9 mouse cellular contexts compared by ENCODE assay signal in the genomic region with DNA sequence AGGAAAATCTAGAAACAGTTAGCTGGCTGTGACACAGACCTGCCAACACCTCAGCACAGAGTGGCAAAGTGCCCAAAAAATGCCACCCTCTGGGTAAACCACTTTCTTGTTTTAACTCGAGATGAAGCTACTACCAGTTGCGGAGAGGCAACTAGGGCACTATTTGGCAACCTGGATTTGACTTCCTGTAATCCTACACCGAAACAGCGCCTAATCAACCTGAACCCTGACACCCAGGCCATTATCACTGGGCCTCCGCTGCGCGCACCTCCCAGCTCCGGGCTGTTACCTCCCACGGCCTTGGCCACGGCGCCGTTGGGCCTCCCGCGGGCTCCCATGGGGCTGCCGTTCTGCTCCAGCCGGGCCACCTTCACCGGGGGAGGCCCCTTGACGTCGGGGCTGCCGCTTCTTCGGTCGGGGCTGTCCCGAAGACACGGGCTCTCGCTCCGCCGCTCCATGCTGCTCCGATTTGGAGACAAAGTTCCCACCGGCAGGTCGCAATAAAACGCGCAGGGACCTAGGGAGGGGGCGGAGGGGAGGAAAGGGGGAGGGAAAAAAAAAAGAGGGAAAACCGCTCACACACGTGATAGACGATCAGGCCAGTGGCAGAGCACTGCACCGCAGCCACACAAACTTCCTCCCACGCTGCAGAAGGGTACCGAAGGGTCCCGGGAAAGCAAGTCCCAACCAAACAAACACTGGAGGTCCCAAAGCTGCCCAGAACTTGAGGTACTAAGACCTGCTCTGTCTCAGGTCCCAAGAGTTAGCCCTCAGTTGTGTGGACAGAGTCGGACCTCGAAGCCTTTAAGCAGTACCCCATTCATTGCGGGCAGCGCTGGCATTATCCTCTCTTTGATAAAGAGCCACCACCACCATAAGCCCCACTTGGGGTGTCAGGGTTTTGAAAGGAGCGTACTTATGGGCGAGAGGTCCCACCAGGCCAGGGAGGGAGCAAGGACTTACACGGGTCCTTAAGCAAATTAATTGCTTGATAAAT. TPM values are rescaled to one million over a fixed set of nuclear protein-coding genes. Genes with fewer than 3 reads are reported as not detected.
DNase-seq lines count a peak whose midpoint lies in the region; TF ChIP-seq lines count a peak whose summit lies in the region.
"Had no signal": no experiment of that assay in that cellular context is flagged by ENCODE, and none has a peak within 500 bp of the region (broad histone marks: within the 10 kb centered on the region; RNA-seq: fewer than 3 reads in every experiment).

No protein-coding gene starts in this region.

- H3K36me3 ChIP-seq in midbrain, embryonic 10.5 days: no peaks in the 10 kb centered on the region

- 1% methylated on average over 47 of the region's 47 CpGs for WGBS in midbrain, embryonic 10.5 days

- DNase-seq in right cerebral cortex, postnatal 10 days (ENCODE audit: low spot score in 2 of 2): peak; percentile 58 to 66
- DNase-seq in right cerebral cortex, postnatal 36 days (ENCODE audit: low spot score in 2 of 2): no peak
- peak; percentile 66 for DNase-seq in kidney, adult 11 months
- peak; percentile 38 for DNase-seq in midbrain, embryonic 10.5 days (ENCODE audit: low spot score)
- DNase-seq in Muller cell, postnatal 12 days (ENCODE audit: inconsistent ontology term): no peak
- DNase-seq in ovary, adult 18-20 months (ENCODE audit: low spot score): no peak
- DNase-seq in natural killer cell, adult 2 months (ENCODE audit: low spot score in 2 of 2): no peak

- TF ChIP-seq CTCF in embryonic fibroblast, embryonic 13.5 days (IDR thresholded peaks at IDR 0.05; ENCODE audit: borderline replicate concordance, insufficient read depth, low read length): no peak

- no peaks in the 10 kb centered on the region for H3K4me1 ChIP-seq in embryonic fibroblast, embryonic 13.5 days (ENCODE audit: control insufficient read depth, insufficient read depth, low read length)
- peaks cover 37% of the 10 kb centered on the region for H3K4me1 ChIP-seq in midbrain, embryonic 10.5 days

- H3K4me3 ChIP-seq in embryonic fibroblast, embryonic 13.5 days (ENCODE audit: insufficient read depth, low read length): peak overlapping the region; percentile 14
- peak overlapping the region; percentile 88 for H3K4me3 ChIP-seq in midbrain, embryonic 10.5 days
- H3K4me3 ChIP-seq: megakaryocyte, embryonic 14.5 days had no signal

- H3K27me3 ChIP-seq in midbrain, embryonic 10.5 days (ENCODE audit: low read depth, poor library complexity, severe bottlenecking): peaks cover 69% of the 10 kb centered on the region

- no peak for TF ChIP-seq POLR2A in embryonic fibroblast, embryonic 13.5 days (IDR thresholded peaks at IDR 0.05; ENCODE audit: low read depth, low read length)

- H3K9me3 ChIP-seq in midbrain, embryonic 10.5 days (replicated peaks): no peaks in the 10 kb centered on the region
- H3K9me3 ChIP-seq: megakaryocyte, embryonic 14.5 days had no signal

- no peak overlapping the region for H3K27ac ChIP-seq in embryonic fibroblast, embryonic 13.5 days (ENCODE audit: insufficient read depth, low read length)
- no peak overlapping the region for H3K27ac ChIP-seq in midbrain, embryonic 10.5 days (replicated peaks)

RNA-seq across cellular contexts. Expression of a gene that starts 8.8 kb away (rescaled TPM):
- polyA plus RNA-seq in embryonic fibroblast, embryonic 13.5 days (2011; ENCODE audit: insufficient read length, low read depth, missing spikeins): 5.3 and 5.4 TPM in 2 replicates
- 0.81 and 1.1 TPM in 2 replicates for polyA plus RNA-seq in midbrain, embryonic 10.5 days (2016; fragmentation: Nextera tagmentation; extraction: Ambion mirVana)

Comparison
In these comparisons a context has a peak if more than half of its experiments do, and no peak if none do; other contexts are left out.
1. DNase-seq: peak in right cerebral cortex, postnatal 10 days (2 of 2), kidney, adult 11 months (single experiment) and midbrain, embryonic 10.5 days (single experiment); none in right cerebral cortex, postnatal 36 days (0 of 2), Muller cell, postnatal 12 days (single experiment), ovary, adult 18-20 months (single experiment) and natural killer cell, adult 2 months (0 of 2).